Mouse (Mus musculus) heart, adult 2 months (tissue): Measurements from ENCODE around the gene Psmd1. TPM values are rescaled to one million over a fixed set of nuclear protein-coding genes. Genes with fewer than 3 reads are reported as not detected.

ENCODE experiments used
- DNase-seq, 2 experiments: peaks; one replicate each; pipeline ENCODE4 v3.0.0; 2021
- H3K27ac ChIP-seq: fragments of 200-600 bp; 2 replicates; pipeline ENCODE4 v1.8.1; 2022
- H3K27me3 ChIP-seq: fragments of 200-500 bp; 2 replicates; pipeline ENCODE4 v1.6.1; 2012; ENCODE audit warnings: mild to moderate bottlenecking, low read length, inconsistent platforms, mixed read lengths; ENCODE audit not compliant: control insufficient read depth, insufficient read depth
- H3K36me3 ChIP-seq: fragments of 200-500 bp; 2 replicates; pipeline ENCODE4 v1.6.1; 2012; ENCODE audit warnings: low read length, inconsistent platforms; ENCODE audit not compliant: control insufficient read depth, insufficient read depth
- H3K4me1 ChIP-seq: fragments of 200-500 bp; 2 replicates; pipeline ENCODE4 v1.6.1; 2011; ENCODE audit warnings: low read length; ENCODE audit not compliant: control insufficient read depth, insufficient read depth
- H3K4me3 ChIP-seq: fragments of 200-600 bp; 2 replicates; pipeline ENCODE4 v1.8.1; 2022
- H3K79me2 ChIP-seq: fragments of 200-500 bp; replicated peaks from 2 replicates; pipeline ENCODE4 v1.6.1; 2012; ENCODE audit warnings: mild to moderate bottlenecking, inconsistent platforms, low read length, moderate library complexity, mixed read lengths; ENCODE audit not compliant: control insufficient read depth, insufficient read depth
- H3K9ac ChIP-seq: fragments of 200-500 bp; 2 replicates; pipeline ENCODE4 v1.6.1; 2012; ENCODE audit warnings: low read depth, mild to moderate bottlenecking, control low read depth, inconsistent platforms, low read length, mixed read lengths
- CTCF ChIP-seq: fragments of 200-600 bp; IDR thresholded peaks from 2 replicates; pipeline ENCODE4 v1.8.1; 2022; ENCODE audit warnings: antibody characterized with exemption, mild to moderate bottlenecking, moderate library complexity
- EP300 ChIP-seq: fragments of 200-500 bp; IDR thresholded peaks from 2 replicates; pipeline ENCODE4 v1.6.1; 2011; ENCODE audit warnings: low read depth, low read length, control low read depth; ENCODE audit not compliant: insufficient read depth
- POLR2A ChIP-seq: fragments of 200-500 bp; IDR thresholded peaks from 2 replicates; pipeline ENCODE4 v1.6.1; 2011; ENCODE audit warnings: mild to moderate bottlenecking, low read depth, low read length, control low read depth; ENCODE audit not compliant: insufficient read depth
- WGBS: fragments of 180-500 bp; shearing (Covaris S2); methylation state at CpG from one replicate; pipeline ENCODE4 v1.1.7; 2018; 5-methylcytosine and 5-hydroxymethylcytosine counted together
- intact Hi-C: fragments of 180-260 bp; cut with DNase I; formaldehyde crosslinking; loops from one replicate; pipeline ENCODE4 v1.15.1; 2025
- polyA plus RNA-seq: library from polyadenylated mRNA; depleted of rRNA; stranded (reverse); fragments of >200 nt; gene quantifications from 2 replicates; pipeline ENCODE4 v1.2.3, GENCODE M21; 2012; rRNA removed
- total RNA-seq, 2 experiments: library from RNA; stranded (reverse); gene quantifications; 2 replicates each; pipeline ENCODE4 v1.2.3; 2021

Gene Psmd1
- total and polyA plus RNA-seq, 3 experiments, result 65.0 to 104 (median 91.6) TPM

GRCm38 (mm10) chr1:86187856-86188255, 123.7 kb downstream of the Psmd1 start:
- no peak overlapping the region for H3K4me3 ChIP-seq
- no peak overlapping the region for H3K27ac ChIP-seq
- TF ChIP-seq EP300 (no peak), POLR2A (no peak), CTCF (no peak)
- H3K36me3 ChIP-seq, result no peaks in the 10 kb centered on the region
- no peaks in the 10 kb centered on the region for H3K4me1 ChIP-seq
- H3K79me2 ChIP-seq, result no peaks in the 10 kb centered on the region
- no peaks in the 10 kb centered on the region for H3K27me3 ChIP-seq
- intact Hi-C loops, result no loop called here
- 51% methylated on average over 2 of the region's 2 CpGs for WGBS
- H3K9ac ChIP-seq, result no peak overlapping the region
- DNase-seq, result no peak

- H3K79me2 ChIP-seq, result no peaks in the 10 kb centered on the region
- no peak for DNase-seq
- 95% methylated on average over 2 of the region's 2 CpGs for WGBS
- H3K36me3 ChIP-seq, result no peaks in the 10 kb centered on the region
- H3K27ac ChIP-seq, result no peak overlapping the region
- intact Hi-C loops, result no loop called here
- no peak overlapping the region for H3K9ac ChIP-seq
- no peaks in the 10 kb centered on the region for H3K4me1 ChIP-seq
- H3K27me3 ChIP-seq, result no peaks in the 10 kb centered on the region
- TF ChIP-seq CTCF (no peak), EP300 (no peak), POLR2A (no peak)
- no peak overlapping the region for H3K4me3 ChIP-seq
Observed at GRCm38 (mm10) chr1:86188271-86188670, 124.1 kb downstream of the Psmd1 start.

Other genes with a start within 250 kb of the Psmd1 start
- 10 to 100 TPM; 60.3 to 62.0 TPM for gene Itm2c, start 170.1 kb upstream of the Psmd1 start, total RNA-seq
- gene Itm2c, start 170.1 kb upstream of the Psmd1 start, polyA plus RNA-seq, result 101 and 137 TPM in 2 replicates
- gene 4933407L21Rik, start 135.9 kb upstream of the Psmd1 start, total RNA-seq, result not detected
- not detected in 2 replicates for gene 4933407L21Rik, start 135.9 kb upstream of the Psmd1 start, polyA plus RNA-seq
- not detected for gene Gpr55, start 103.4 kb upstream of the Psmd1 start, total RNA-seq
- gene Gpr55, start 103.4 kb upstream of the Psmd1 start, polyA plus RNA-seq, result 0.03 TPM in 1 of 2 replicates, not detected in the other
- gene Spata3, start 47.6 kb upstream of the Psmd1 start, total RNA-seq, result not detected
- 0.67 and 0.80 TPM in 2 replicates for gene Spata3, start 47.6 kb upstream of the Psmd1 start, polyA plus RNA-seq
- gene 2810459M11Rik, start 18.5 kb upstream of the Psmd1 start, total RNA-seq, result not detected
- 0.06 TPM in 1 of 2 replicates, not detected in the other for gene 2810459M11Rik, start 18.5 kb upstream of the Psmd1 start, polyA plus RNA-seq
- under 1 TPM; 0.50 to 0.61 TPM for gene Htr2b, start 47.6 kb downstream of the Psmd1 start, total RNA-seq
- 0.53 and 0.62 TPM in 2 replicates for gene Htr2b, start 47.6 kb downstream of the Psmd1 start, polyA plus RNA-seq
- under 1 TPM in 1 of 2 experiments, not detected in 1; 0.57 TPM for gene Gm21972, start 69.2 kb downstream of the Psmd1 start, total RNA-seq
- not detected in 2 replicates for gene Gm21972, start 69.2 kb downstream of the Psmd1 start, polyA plus RNA-seq
- gene Armc9, start 90.4 kb downstream of the Psmd1 start, total RNA-seq, result 1 to 10 TPM; 3.5 TPM
- 1.6 and 2.4 TPM in 2 replicates for gene Armc9, start 90.4 kb downstream of the Psmd1 start, polyA plus RNA-seq
- gene B3gnt7, start 238.4 kb downstream of the Psmd1 start, total RNA-seq, result under 1 TPM; 0.41 to 0.57 TPM
- 0.62 and 0.82 TPM in 2 replicates for gene B3gnt7, start 238.4 kb downstream of the Psmd1 start, polyA plus RNA-seq